ENCODE assay signal across 8 mouse cellular contexts in genomic region chr2:28923912-28924311, GRCm38 (mm10). TPM values are rescaled to one million over a fixed set of nuclear protein-coding genes. Genes with fewer than 3 reads are reported as not detected.
DNase-seq lines count a peak whose midpoint lies in the region; ATAC-seq and TF ChIP-seq lines count a peak whose summit lies in the region.

No protein-coding gene starts in this region.

- no peak; the same call in 1 of the 2 replicates for ATAC-seq in liver, embryonic 12.5 days
- ATAC-seq in frontal cortex, adult (ENCODE audit: low TSS enrichment) = peak; percentile 72; the same call in 1 of the 2 replicates
- ATAC-seq in liver, embryonic 14.5 days (ENCODE audit: insufficient read depth) = no peak
- 0 out of 2 replicates have a peak, but pooled peaks have one; percentile 42 for ATAC-seq in neutrophil, adult 5-6 weeks (ENCODE audit: extremely low read depth, insufficient number of reproducible peaks, low FRiP score, poor library complexity, severe bottlenecking)

- TF ChIP-seq CTCF in liver, embryonic 14.5 days (IDR thresholded peaks at IDR 0.05; ENCODE audit: low read depth) = peak; percentile 83

- DNase-seq in liver = peak; percentile 67
- peak; percentile 69 to 78 for DNase-seq in cerebellum, adult 18-20 months
- peak; percentile 85 for DNase-seq in kidney, postnatal 10 days
- peak in 2 of 3 experiments; percentile 7 to 10 for DNase-seq in liver, embryonic 14.5 days (ENCODE audit: low read depth in 3 of 3, low spot score in 3 of 3)
- peak; percentile 35 to 44 for DNase-seq in urinary bladder, adult 18-20 months (ENCODE audit: low spot score in 2 of 2)

- H3K27me3 ChIP-seq in liver, embryonic 12.5 days (replicated peaks) = peaks cover 79% of the 10 kb centered on the region
- H3K27me3 ChIP-seq in liver, embryonic 14.5 days (ENCODE audit: control insufficient read depth, insufficient read depth, low read length) = peaks cover 12% of the 10 kb centered on the region

- H3K27ac ChIP-seq in liver, embryonic 12.5 days = no peak overlapping the region
- no peak overlapping the region for H3K27ac ChIP-seq in liver, embryonic 14.5 days

- H3K36me3 ChIP-seq in liver, embryonic 12.5 days = no peaks in the 10 kb centered on the region
- H3K36me3 ChIP-seq in liver, embryonic 14.5 days (replicated peaks; ENCODE audit: control insufficient read depth, insufficient read depth, low read depth) = no peaks in the 10 kb centered on the region

- H3K9ac ChIP-seq in liver, embryonic 12.5 days = no peak overlapping the region
- no peak overlapping the region for H3K9ac ChIP-seq in liver, embryonic 14.5 days (replicated peaks)

- H3K4me2 ChIP-seq in liver, embryonic 12.5 days = no peak overlapping the region
- no peak overlapping the region for H3K4me2 ChIP-seq in liver, embryonic 14.5 days (ENCODE audit: low read depth)

- 2% methylated on average over 4 of the region's 4 CpGs for WGBS in liver, embryonic 12.5 days (ENCODE audit: insufficient replicate concordance)
- 4% methylated on average over 4 of the region's 4 CpGs for WGBS in liver, embryonic 14.5 days (ENCODE audit: insufficient replicate concordance)

- no peaks in the 10 kb centered on the region for H3K4me1 ChIP-seq in liver, embryonic 12.5 days
- no peaks in the 10 kb centered on the region for H3K4me1 ChIP-seq in liver, embryonic 14.5 days (replicated peaks; ENCODE audit: control insufficient read depth in 2 of 2, insufficient read depth in 2 of 2, low read length in 1 of 2)

- no peaks in the 10 kb centered on the region for H3K9me3 ChIP-seq in liver, embryonic 12.5 days (replicated peaks)
- H3K9me3 ChIP-seq in liver, embryonic 14.5 days (ENCODE audit: control insufficient read depth, low read length) = no peaks in the 10 kb centered on the region

- no peak overlapping the region for H3K4me3 ChIP-seq in liver, embryonic 12.5 days
- H3K4me3 ChIP-seq in liver, embryonic 14.5 days (ENCODE audit: insufficient read depth in 1 of 2, low read depth in 2 of 2, low read length in 2 of 2) = no peak overlapping the region

- TF ChIP-seq EP300 in liver, embryonic 14.5 days (IDR thresholded peaks at IDR 0.05; ENCODE audit: low read depth) = no peak

RNA-seq across cellular contexts. Expression of gene Barhl1, which starts 7.4 kb away (rescaled TPM):
- not detected in 2 replicates for polyA plus RNA-seq in liver, embryonic 12.5 days (2016; fragmentation: Nextera tagmentation; extraction: Ambion mirVana)
- 0.02 TPM in 1 of 2 replicates, not detected in the other for polyA plus RNA-seq in liver, embryonic 14.5 days (2012; rRNA removed)
- polyA plus RNA-seq in liver, embryonic 14.5 days (2014; fragmentation: Nextera tagmentation; extraction: Ambion mirVana) = not detected in 2 replicates
- total RNA-seq in neutrophil, adult 5-6 weeks (2017) = not detected in 2 replicates

Comparison
In these comparisons a context has a peak if more than half of its experiments do, and no peak if none do; other contexts are left out.
1. DNase-seq: peak in every context shown above with its lines; median percentile 85 in kidney, postnatal 10 days; 74 in cerebellum, adult 18-20 months; 67 in liver; 40 in urinary bladder, adult 18-20 months; 8 in liver, embryonic 14.5 days.
2. ATAC-seq: peak in frontal cortex, adult (single experiment) and neutrophil, adult 5-6 weeks (single experiment); none in liver, embryonic 12.5 days (single experiment) and liver, embryonic 14.5 days (single experiment).